Mouse (Mus musculus) limb, embryonic 15.5 days (tissue): ENCODE results near the gene Il4. TPM values are rescaled to one million over a fixed set of nuclear protein-coding genes. Genes with fewer than 3 reads are reported as not detected.

Experiments
- polyA plus RNA-seq: library from polyadenylated mRNA; unstranded; fragments of >200 nt; fragmentation: Nextera tagmentation; extraction: Ambion mirVana; gene quantifications from 2 replicates; pipeline ENCODE4 v1.2.1, GENCODE M21; 2015

The Il4 gene
- polyA plus RNA-seq, 1 experiment from 2014 or later = 2.6 TPM

Other genes with a start within 250 kb of the Il4 start
- gene Leap2, start 195.5 kb downstream of the Il4 start, polyA plus RNA-seq = not detected in 2 replicates
- 477 and 501 TPM in 2 replicates for gene Uqcrq, start 187.8 kb downstream of the Il4 start, polyA plus RNA-seq
- gene Gdf9, start 187.6 kb downstream of the Il4 start, polyA plus RNA-seq = 2.6 and 2.8 TPM in 2 replicates
- gene Gm10447, start 161.6 kb downstream of the Il4 start, polyA plus RNA-seq = 0.10 TPM in 2 replicates
- 4.4 and 4.6 TPM in 2 replicates for gene Shroom1, start 161.5 kb downstream of the Il4 start, polyA plus RNA-seq
- not detected in 2 replicates for gene Gm9837, start 148.2 kb downstream of the Il4 start, polyA plus RNA-seq
- gene Gm9945, start 138.5 kb downstream of the Il4 start, polyA plus RNA-seq = not detected in 2 replicates
- 0.21 and 0.28 TPM in 2 replicates for gene Sowaha, start 138.4 kb downstream of the Il4 start, polyA plus RNA-seq
- gene Sept8, start 99.4 kb downstream of the Il4 start, polyA plus RNA-seq = 54.9 and 55.4 TPM in 2 replicates
- 69.2 and 82.2 TPM in 2 replicates for gene Kif3a, start 51.3 kb downstream of the Il4 start, polyA plus RNA-seq
- gene Il13, start 16.0 kb upstream of the Il4 start, polyA plus RNA-seq = not detected in 2 replicates
- 26.0 and 28.0 TPM in 2 replicates for gene Rad50, start 88.7 kb upstream of the Il4 start, polyA plus RNA-seq
- not detected in 2 replicates for gene Il5, start 102.1 kb upstream of the Il4 start, polyA plus RNA-seq
- gene Irf1, start 151.3 kb upstream of the Il4 start, polyA plus RNA-seq = 14.6 and 16.4 TPM in 2 replicates
- gene Gm17334, start 154.5 kb upstream of the Il4 start, polyA plus RNA-seq = 0.22 TPM in 1 of 2 replicates, not detected in the other
- gene Gm12216, start 240.6 kb upstream of the Il4 start, polyA plus RNA-seq = 0.37 TPM in 2 replicates